Mouse (Mus musculus) E14TG2a.4 (cell line): ENCODE results near the gene Aldh3a1.

ENCODE experiments used
- H3K27me3 ChIP-seq: 2 replicates; pipeline ENCODE4 v1.6.1; 2014; ENCODE audit warnings: low read length, control low read depth; ENCODE audit not compliant: insufficient read depth
- H3K36me3 ChIP-seq: 2 replicates; pipeline ENCODE4 v1.6.1; 2014; ENCODE audit warnings: low read length, control low read depth; ENCODE audit not compliant: insufficient read depth
- H3K4me1 ChIP-seq: replicated peaks from 2 replicates; pipeline ENCODE4 v1.6.1; 2014; ENCODE audit warnings: low read depth, low read length, control low read depth
- H3K4me3 ChIP-seq: replicated peaks from 2 replicates; pipeline ENCODE4 v1.5.1; 2014; ENCODE audit warnings: mild to moderate bottlenecking, low read length
- H3K9me3 ChIP-seq: 2 replicates; pipeline ENCODE4 v1.6.1; 2014; ENCODE audit warnings: low read length, control low read depth
- CTCF ChIP-seq: conservative IDR thresholded peaks from 2 replicates; pipeline ENCODE4 v1.5.1; 2014; ENCODE audit warnings: low read length
- NANOG ChIP-seq: IDR thresholded peaks from 2 replicates; pipeline ENCODE4 v1.6.1; 2014; ENCODE audit warnings: borderline replicate concordance, low read length, mixed read lengths
- POU5F1 ChIP-seq: IDR thresholded peaks from 2 replicates; pipeline ENCODE4 v1.6.1; 2014; ENCODE audit warnings: low read length, borderline replicate concordance

The Aldh3a1 gene

GRCm38 (mm10) chr11:61207487-61208246 is at the start of gene Aldh3a1:
Gene Aldh3a1, plus strand, starts transcription at chr11:61207537.
- TF ChIP-seq POU5F1 (no peak), NANOG (no peak), CTCF (no peak)
- Histone ChIP-seq H3K36me3 (no peaks in the 10 kb centered on the region), H3K4me1 (peaks cover 12% of the 10 kb centered on the region)

GRCm38 (mm10) chr11:61158141-61158540 is 49.2 kb upstream of the Aldh3a1 start:
- Histone ChIP-seq H3K4me1 (peaks cover 28% of the 10 kb centered on the region), H3K9me3 (peaks cover 9% of the 10 kb centered on the region), H3K4me3 (no peak overlapping the region), H3K36me3 (peaks cover 100% of the 10 kb centered on the region), H3K27me3 (no peaks in the 10 kb centered on the region)
- no peak for TF ChIP-seq CTCF
- TF ChIP-seq NANOG, result no peak
- TF ChIP-seq POU5F1, result no peak

More at GRCm38 (mm10) chr11:61207487-61208246, at the start of gene Aldh3a1:
- H3K4me3 ChIP-seq, result no peak within 1 kb of the TSS
- H3K9me3 ChIP-seq, result no peaks in the 10 kb centered on the region
- H3K27me3 ChIP-seq, result peaks cover 45% of the 10 kb centered on the region

GRCm38 (mm10) chr11:61159796-61160732 is 47.3 kb upstream of the Aldh3a1 start:
- Histone ChIP-seq H3K36me3 (peaks cover 100% of the 10 kb centered on the region), H3K27me3 (no peaks in the 10 kb centered on the region), H3K9me3 (peaks cover 6% of the 10 kb centered on the region), H3K4me3 (no peak overlapping the region), H3K4me1 (peaks cover 28% of the 10 kb centered on the region)
- no peak for TF ChIP-seq CTCF
- TF ChIP-seq POU5F1, result no peak
- TF ChIP-seq NANOG, result no peak

GRCm38 (mm10) chr11:61161121-61161520 is 46.2 kb upstream of the Aldh3a1 start:
- Histone ChIP-seq H3K4me3 (no peak overlapping the region), H3K36me3 (peaks cover 100% of the 10 kb centered on the region), H3K4me1 (peaks cover 28% of the 10 kb centered on the region), H3K27me3 (no peaks in the 10 kb centered on the region), H3K9me3 (no peaks in the 10 kb centered on the region)
- TF ChIP-seq NANOG (no peak), POU5F1 (no peak), CTCF (no peak)

GRCm38 (mm10) chr11:61162776-61163175 is 44.6 kb upstream of the Aldh3a1 start:
- peaks cover 100% of the 10 kb centered on the region for H3K36me3 ChIP-seq
- no peaks in the 10 kb centered on the region for H3K27me3 ChIP-seq
- no peaks in the 10 kb centered on the region for H3K9me3 ChIP-seq
- no peak overlapping the region for H3K4me3 ChIP-seq
- TF ChIP-seq NANOG (no peak), CTCF (no peak), POU5F1 (no peak)
- peaks cover 36% of the 10 kb centered on the region for H3K4me1 ChIP-seq

GRCm38 (mm10) chr11:61163341-61163740 is 44.0 kb upstream of the Aldh3a1 start:
- no peak for TF ChIP-seq NANOG
- no peak for TF ChIP-seq CTCF
- no peak for TF ChIP-seq POU5F1
- Histone ChIP-seq H3K27me3 (no peaks in the 10 kb centered on the region), H3K4me3 (no peak overlapping the region), H3K36me3 (peaks cover 100% of the 10 kb centered on the region), H3K4me1 (peaks cover 42% of the 10 kb centered on the region), H3K9me3 (no peaks in the 10 kb centered on the region)

GRCm38 (mm10) chr11:61164366-61164765 is 43.0 kb upstream of the Aldh3a1 start:
- Histone ChIP-seq H3K9me3 (no peaks in the 10 kb centered on the region), H3K27me3 (no peaks in the 10 kb centered on the region), H3K36me3 (peaks cover 97% of the 10 kb centered on the region), H3K4me3 (no peak overlapping the region), H3K4me1 (peaks cover 49% of the 10 kb centered on the region)
- TF ChIP-seq NANOG (no peak), CTCF (no peak), POU5F1 (no peak)

- Histone ChIP-seq H3K36me3 (peaks cover 92% of the 10 kb centered on the region), H3K27me3 (no peaks in the 10 kb centered on the region), H3K4me3 (no peak overlapping the region), H3K9me3 (no peaks in the 10 kb centered on the region), H3K4me1 (peaks cover 49% of the 10 kb centered on the region)
- TF ChIP-seq POU5F1 (no peak), CTCF (no peak), NANOG (no peak)
These were observed 42.5 kb upstream of the Aldh3a1 start for GRCm38 (mm10) chr11:61164881-61165280.
